ENCODE assay signal across 9 mouse cellular contexts in genomic region chr19:46763932-46764762, GRCm38 (mm10). TPM values are rescaled to one million over a fixed set of nuclear protein-coding genes. Genes with fewer than 3 reads are reported as not detected.
DNase-seq lines count a peak whose midpoint lies in the region; ATAC-seq and TF ChIP-seq lines count a peak whose summit lies in the region.
"Had no signal": no experiment of that assay in that cellular context is flagged by ENCODE, and none has a peak within 500 bp of the region (broad histone marks: within the 10 kb centered on the region; RNA-seq: fewer than 3 reads in every experiment).

No protein-coding gene starts in this region.

- no peak overlapping the region for H3K4me3 ChIP-seq in liver, embryonic 11.5 days (ENCODE audit: low read depth, low read length)
- H3K4me3 ChIP-seq in embryonic facial prominence, embryonic 15.5 days (replicated peaks): 0 out of 2 replicates have a peak overlapping the region, but pooled peaks have one; percentile 2
- H3K4me3 ChIP-seq in hindbrain, postnatal 0 days (ENCODE audit: low read length): peak overlapping the region; percentile 92
- H3K4me3 ChIP-seq in neural tube, embryonic 12.5 days: no peak overlapping the region

- H3K9me3 ChIP-seq in liver, embryonic 11.5 days (ENCODE audit: control insufficient read depth, low read length): no peaks in the 10 kb centered on the region
- H3K9me3 ChIP-seq in embryonic facial prominence, embryonic 15.5 days (replicated peaks): no peaks in the 10 kb centered on the region
- H3K9me3 ChIP-seq in hindbrain, postnatal 0 days (ENCODE audit: low read length): no peaks in the 10 kb centered on the region
- H3K9me3 ChIP-seq in neural tube, embryonic 12.5 days: no peaks in the 10 kb centered on the region

- H3K9ac ChIP-seq in liver, embryonic 11.5 days (ENCODE audit: low read depth, low read length): no peak overlapping the region
- no peak overlapping the region for H3K9ac ChIP-seq in embryonic facial prominence, embryonic 15.5 days
- peak overlapping the region; percentile 89 for H3K9ac ChIP-seq in hindbrain, postnatal 0 days (replicated peaks; ENCODE audit: low read length)
- no peak overlapping the region for H3K9ac ChIP-seq in neural tube, embryonic 12.5 days

- WGBS in liver, embryonic 11.5 days: 72% methylated on average over 12 of the region's 12 CpGs
- WGBS in embryonic facial prominence, embryonic 15.5 days: 68% methylated on average over 12 of the region's 12 CpGs
- WGBS in hindbrain, postnatal 0 days: 50% methylated on average over 12 of the region's 12 CpGs
- 56% methylated on average over 12 of the region's 12 CpGs for WGBS in neural tube, embryonic 12.5 days

- DNase-seq in liver, embryonic 11.5 days (ENCODE audit: low spot score): no peak
- no peak for DNase-seq in liver
- no peak for DNase-seq in hindbrain, postnatal 0 days (ENCODE audit: low spot score)
- no peak for DNase-seq in cerebellum, adult 11-12 months
- DNase-seq in embryo, embryonic 11 days: no peak
- DNase-seq: lung, adult 2 months had no signal

- TF ChIP-seq CTCF in hindbrain, postnatal 0 days (IDR thresholded peaks at IDR 0.05; ENCODE audit: low read depth): no peak

- peaks cover 29% of the 10 kb centered on the region for H3K27me3 ChIP-seq in liver, embryonic 11.5 days (replicated peaks; ENCODE audit: control insufficient read depth, insufficient read depth, low read length)
- H3K27me3 ChIP-seq in embryonic facial prominence, embryonic 15.5 days: peaks cover 17% of the 10 kb centered on the region
- no peaks in the 10 kb centered on the region for H3K27me3 ChIP-seq in hindbrain, postnatal 0 days (ENCODE audit: insufficient read depth, low read length)
- no peaks in the 10 kb centered on the region; the same call in 1 of the 2 replicates for H3K27me3 ChIP-seq in neural tube, embryonic 12.5 days (replicated peaks)

- no peak overlapping the region for H3K27ac ChIP-seq in liver, embryonic 11.5 days (ENCODE audit: low read depth, low read length)
- no peak overlapping the region for H3K27ac ChIP-seq in embryonic facial prominence, embryonic 15.5 days (replicated peaks)
- H3K27ac ChIP-seq in hindbrain, postnatal 0 days: no peak overlapping the region
- no peak overlapping the region for H3K27ac ChIP-seq in neural tube, embryonic 12.5 days

- peaks cover 9% of the 10 kb centered on the region for H3K4me1 ChIP-seq in liver, embryonic 11.5 days (replicated peaks; ENCODE audit: control insufficient read depth, insufficient read depth, low read length)
- peaks cover 26% of the 10 kb centered on the region for H3K4me1 ChIP-seq in embryonic facial prominence, embryonic 15.5 days
- peaks cover 14% of the 10 kb centered on the region for H3K4me1 ChIP-seq in hindbrain, postnatal 0 days (ENCODE audit: insufficient read depth, low read length)
- peaks cover 32% of the 10 kb centered on the region for H3K4me1 ChIP-seq in neural tube, embryonic 12.5 days

- ATAC-seq in liver, embryonic 11.5 days (replicated peaks; ENCODE audit: low FRiP score): no peak
- no peak for ATAC-seq in embryonic facial prominence, embryonic 15.5 days (ENCODE audit: insufficient number of reproducible peaks, low FRiP score, low TSS enrichment, low read depth)
- ATAC-seq in hindbrain, postnatal 0 days: no peak
- ATAC-seq in neural tube, embryonic 12.5 days (ENCODE audit: low FRiP score, low read depth): no peak
- ATAC-seq in erythroid progenitor cell, adult 5-6 weeks (replicated peaks; ENCODE audit: low FRiP score, poor library complexity, severe bottlenecking): no peak

- H3K36me3 ChIP-seq in liver, embryonic 11.5 days (ENCODE audit: control insufficient read depth, insufficient read depth, low read length): no peaks in the 10 kb centered on the region
- H3K36me3 ChIP-seq in embryonic facial prominence, embryonic 15.5 days: no peaks in the 10 kb centered on the region
- H3K36me3 ChIP-seq in hindbrain, postnatal 0 days (ENCODE audit: insufficient read depth, low read length): no peaks in the 10 kb centered on the region
- H3K36me3 ChIP-seq in neural tube, embryonic 12.5 days: no peaks in the 10 kb centered on the region

- peak overlapping the region; percentile 100 for H3K4me2 ChIP-seq in liver, embryonic 11.5 days
- 0 out of 2 replicates have a peak overlapping the region, but pooled peaks have one; percentile 10 for H3K4me2 ChIP-seq in embryonic facial prominence, embryonic 15.5 days (replicated peaks)
- peak overlapping the region; percentile 89 for H3K4me2 ChIP-seq in hindbrain, postnatal 0 days (ENCODE audit: low read depth, low read length)
- peak overlapping the region; percentile 97 for H3K4me2 ChIP-seq in neural tube, embryonic 12.5 days (replicated peaks)

RNA-seq across cellular contexts. Expression of gene Cnnm2, which starts 2.8 kb away (rescaled TPM):
- polyA plus RNA-seq in liver, embryonic 11.5 days (2014; fragmentation: Nextera tagmentation; extraction: Ambion mirVana): 1.9 and 2.6 TPM in 2 replicates
- 3.6 and 4.1 TPM in 2 replicates for polyA plus RNA-seq in embryonic facial prominence, embryonic 15.5 days (2015; fragmentation: Nextera tagmentation; extraction: Ambion mirVana)
- 45.7 and 47.2 TPM in 2 replicates for total RNA-seq in hindbrain, postnatal 0 days (2014; rRNA removed)
- polyA plus RNA-seq in hindbrain, postnatal 0 days (2015; fragmentation: Nextera tagmentation; extraction: Ambion mirVana): 9.5 and 9.6 TPM in 2 replicates
- polyA plus RNA-seq in neural tube, embryonic 12.5 days (2016; fragmentation: Nextera tagmentation; extraction: Ambion mirVana): 8.4 and 9.0 TPM in 2 replicates
- 35.0 and 39.8 TPM in 2 replicates for total RNA-seq in erythroid progenitor cell, adult 5-6 weeks (2015; ENCODE audit: low replicate concordance)
- 40.1 and 60.7 TPM in 2 replicates for total RNA-seq in erythroid progenitor cell, adult 5-6 weeks (2017; ENCODE audit: low replicate concordance)

RNA-seq across cellular contexts. Expression of gene As3mt, which starts 56.9 kb away (rescaled TPM):
- 26.0 and 29.3 TPM in 2 replicates for polyA plus RNA-seq in liver, embryonic 11.5 days (2014; fragmentation: Nextera tagmentation; extraction: Ambion mirVana)
- 25.1 TPM in 2 replicates for polyA plus RNA-seq in embryonic facial prominence, embryonic 15.5 days (2015; fragmentation: Nextera tagmentation; extraction: Ambion mirVana)
- 16.0 and 19.0 TPM in 2 replicates for total RNA-seq in hindbrain, postnatal 0 days (2014; rRNA removed)
- 32.9 and 34.9 TPM in 2 replicates for polyA plus RNA-seq in hindbrain, postnatal 0 days (2015; fragmentation: Nextera tagmentation; extraction: Ambion mirVana)
- polyA plus RNA-seq in neural tube, embryonic 12.5 days (2016; fragmentation: Nextera tagmentation; extraction: Ambion mirVana): 30.8 and 32.2 TPM in 2 replicates
- total RNA-seq in erythroid progenitor cell, adult 5-6 weeks (2015; ENCODE audit: low replicate concordance): 2.5 and 10.9 TPM in 2 replicates
- total RNA-seq in erythroid progenitor cell, adult 5-6 weeks (2017; ENCODE audit: low replicate concordance): 1.2 and 2.0 TPM in 2 replicates

Comparison
In these comparisons a context has a peak if more than half of its experiments do, and no peak if none do; other contexts are left out.
1. H3K4me2 ChIP-seq: peak in every context shown above with its lines; median percentile 100 in liver, embryonic 11.5 days; 97 in neural tube, embryonic 12.5 days; 89 in hindbrain, postnatal 0 days; 10 in embryonic facial prominence, embryonic 15.5 days.
2. H3K4me3 ChIP-seq: peak in embryonic facial prominence, embryonic 15.5 days (single experiment) and hindbrain, postnatal 0 days (single experiment); none in liver, embryonic 11.5 days (single experiment) and neural tube, embryonic 12.5 days (single experiment).